Mouse (Mus musculus) thymus, adult 2 months (tissue): ENCODE measurements at regions not wholly inside any gene's neighbourhood (a gene's known extent, or its start where the extent isn't known, plus 50 kb on each side); places are given as distances from the start of the nearest gene placed in this dataset.
"Not testable (repeated sequence)": the region's sequence is repeated elsewhere in the genome, so short reads cannot be mapped to it uniquely, and the experiment has no call there.

ENCODE experiments used
- CTCF ChIP-seq: fragments of 200-500 bp; IDR thresholded peaks from 2 replicates; pipeline ENCODE4 v1.5.1; 2012; ENCODE audit warnings: mild to moderate bottlenecking, control low read depth, low read length, moderate library complexity, borderline replicate concordance; ENCODE audit not compliant: control insufficient read depth, poor library complexity, insufficient read depth; ENCODE audit errors: extremely low read depth
- POLR2A ChIP-seq: fragments of 200-500 bp; IDR thresholded peaks from 2 replicates; pipeline ENCODE4 v1.6.1; 2012; ENCODE audit warnings: mild to moderate bottlenecking, low read length, control low read depth, moderate library complexity; ENCODE audit not compliant: control insufficient read depth, poor library complexity, insufficient read depth; ENCODE audit errors: extremely low read depth

- TF ChIP-seq CTCF, POLR2A: not testable (repeated sequence)
Observed at GRCm38 (mm10) chr13:19272548-19273295, 122.9 kb downstream of the Stard3nl start.
